Mouse (Mus musculus) kidney, postnatal 0 days (tissue): ENCODE data around the gene Abca4. TPM values are rescaled to one million over a fixed set of nuclear protein-coding genes. Genes with fewer than 3 reads are reported as not detected.
"Not testable (repeated sequence)": the region's sequence is repeated elsewhere in the genome, so short reads cannot be mapped to it uniquely, and the experiment has no call there.

ENCODE experiments used
- ATAC-seq: fragments of 200-750 bp; cut with Nextera tagmentation; replicated peaks from 2 replicates; pipeline ENCODE4 v1.8.0; 2017; ENCODE audit warnings: low read depth, moderate number of reproducible peaks, moderate TSS enrichment, moderate library complexity; ENCODE audit not compliant: low FRiP score
- DNase-seq: peaks from one replicate; pipeline ENCODE4 v3.0.0-alpha.2; 2016; ENCODE audit warnings: low spot score
- H3K27ac ChIP-seq: fragments of 300-500 bp; sonication (generic); 2 replicates; pipeline ENCODE4 v1.5.1; 2014; ENCODE audit warnings: mild to moderate bottlenecking
- H3K27me3 ChIP-seq: fragments of 300-500 bp; sonication (generic); 2 replicates; pipeline ENCODE4 v1.6.1; 2014; ENCODE audit warnings: low read length, mixed read lengths; ENCODE audit not compliant: insufficient read depth
- H3K36me3 ChIP-seq: fragments of 300-500 bp; sonication (generic); 2 replicates; pipeline ENCODE4 v1.6.1; 2014; ENCODE audit warnings: low read length, mixed read lengths; ENCODE audit not compliant: insufficient read depth
- H3K4me1 ChIP-seq: fragments of 300-500 bp; sonication (generic); replicated peaks from 2 replicates; pipeline ENCODE4 v1.6.1; 2014; ENCODE audit warnings: antibody characterized with exemption, low read length, mixed read lengths; ENCODE audit not compliant: insufficient read depth
- H3K4me2 ChIP-seq: fragments of 300-500 bp; sonication (generic); 2 replicates; pipeline ENCODE4 v1.6.1; 2014; ENCODE audit warnings: mild to moderate bottlenecking, low read length, moderate library complexity, mixed read lengths
- H3K4me3 ChIP-seq: fragments of 300-500 bp; sonication (generic); replicated peaks from 2 replicates; pipeline ENCODE4 v1.5.1; 2014; ENCODE audit warnings: low read depth, low read length
- H3K9ac ChIP-seq: fragments of 300-500 bp; sonication (generic); 2 replicates; pipeline ENCODE4 v1.6.1; 2014; ENCODE audit warnings: low read depth, low read length
- H3K9me3 ChIP-seq: fragments of 300-500 bp; sonication (generic); replicated peaks from 2 replicates; pipeline ENCODE4 v1.6.1; 2016; ENCODE audit warnings: low read length, inconsistent platforms, mixed read lengths
- CTCF ChIP-seq: IDR thresholded peaks from 2 replicates; pipeline ENCODE4 v1.5.1; 2016; ENCODE audit warnings: antibody characterized with exemption, low read depth, mild to moderate bottlenecking, moderate library complexity
- whole genome bisulfite sequencing: fragments of 180-500 bp; shearing (Covaris S2); extraction: QIAGEN DNeasy Blood & Tissue Kit; methylation state at CpG from one replicate; pipeline ENCODE4 v1.1.7; 2014; 5-methylcytosine and 5-hydroxymethylcytosine counted together
- polyA plus RNA-seq: library from polyadenylated mRNA; unstranded; fragments of >200 nt; fragmentation: Nextera tagmentation; extraction: Ambion mirVana; gene quantifications from 2 replicates; pipeline ENCODE4 v1.2.1, GENCODE M21; 2015

The Abca4 gene
- polyA plus RNA-seq, 1 experiment from 2014 or later, result 1.2 TPM

- H3K36me3 ChIP-seq, result no peaks in the 10 kb centered on the region
- H3K27ac ChIP-seq, result peak overlapping the region; percentile 93
- no peak for ATAC-seq
- no peak for TF ChIP-seq CTCF
- H3K4me1 ChIP-seq, result peaks cover 27% of the 10 kb centered on the region
- H3K4me3 ChIP-seq, result no peak overlapping the region
- DNase-seq, result no peak
- no peak overlapping the region for H3K4me2 ChIP-seq
- no peak overlapping the region for H3K9ac ChIP-seq
- 85% methylated on average over 10 of the region's 10 CpGs for WGBS
- no peaks in the 10 kb centered on the region for H3K27me3 ChIP-seq
- no peaks in the 10 kb centered on the region for H3K9me3 ChIP-seq
Observed at GRCm38 (mm10) chr3:122071769-122072168, 27.5 kb downstream of the Abca4 start.

- DNase-seq, result peak; percentile 46
- Histone ChIP-seq H3K36me3 (no peaks in the 10 kb centered on the region), H3K9ac (no peak overlapping the region), H3K27me3 (no peaks in the 10 kb centered on the region), H3K27ac (peak overlapping the region; percentile 93), H3K9me3 (no peaks in the 10 kb centered on the region), H3K4me1 (peaks cover 27% of the 10 kb centered on the region), H3K4me2 (peak overlapping the region; percentile 26), H3K4me3 (no peak overlapping the region)
- TF ChIP-seq CTCF, result no peak
- ATAC-seq, result peak; percentile 82
- 27% methylated on average over 11 of the region's 11 CpGs for WGBS
Observed at GRCm38 (mm10) chr3:122072646-122073571, 28.7 kb downstream of the Abca4 start.

GRCm38 (mm10) chr3:122073595-122073994 is 29.4 kb downstream of the Abca4 start:
- 63% methylated on average over 5 of the region's 5 CpGs for WGBS
- Histone ChIP-seq H3K9me3 (no peaks in the 10 kb centered on the region), H3K27me3 (no peaks in the 10 kb centered on the region), H3K9ac (no peak overlapping the region), H3K36me3 (no peaks in the 10 kb centered on the region), H3K4me1 (peaks cover 31% of the 10 kb centered on the region), H3K27ac (peak overlapping the region; percentile 93), H3K4me3 (no peak overlapping the region), H3K4me2 (no peak overlapping the region)
- no peak for TF ChIP-seq CTCF
- ATAC-seq, result no peak
- no peak for DNase-seq

GRCm38 (mm10) chr3:122074334-122074733 is 30.1 kb downstream of the Abca4 start:
- no peak for TF ChIP-seq CTCF
- Histone ChIP-seq H3K4me1 (peaks cover 31% of the 10 kb centered on the region), H3K27me3 (no peaks in the 10 kb centered on the region), H3K9me3 (no peaks in the 10 kb centered on the region), H3K36me3 (no peaks in the 10 kb centered on the region), H3K27ac (peak overlapping the region; percentile 93), H3K9ac (0 out of 2 replicates have a peak overlapping the region, but pooled peaks have one; percentile 27), H3K4me3 (no peak overlapping the region), H3K4me2 (0 out of 2 replicates have a peak overlapping the region, but pooled peaks have one; percentile 16)
- DNase-seq (peak; percentile 82), ATAC-seq (no peak)
- 21% methylated on average over 10 of the region's 10 CpGs for WGBS

- Histone ChIP-seq H3K9me3 (no peaks in the 10 kb centered on the region), H3K4me1 (peaks cover 27% of the 10 kb centered on the region), H3K9ac (no peak overlapping the region), H3K27ac (peak overlapping the region; percentile 38; the same call in 1 of the 2 replicates), H3K4me3 (no peak overlapping the region), H3K4me2 (no peak overlapping the region), H3K27me3 (no peaks in the 10 kb centered on the region), H3K36me3 (no peaks in the 10 kb centered on the region)
- 35% methylated on average over 6 of the region's 6 CpGs for WGBS
- no peak for TF ChIP-seq CTCF
- peak; percentile 78 for DNase-seq
- 0 out of 2 replicates have a peak, but pooled peaks have one; percentile 38 for ATAC-seq
Observed at GRCm38 (mm10) chr3:122078141-122078540, 33.9 kb downstream of the Abca4 start.

GRCm38 (mm10) chr3:122079172-122079571 is 34.9 kb downstream of the Abca4 start:
- no peak for TF ChIP-seq CTCF
- DNase-seq (no peak), ATAC-seq (no peak)
- H3K9ac ChIP-seq, result no peak overlapping the region
- WGBS, result 51% methylated on average over 6 of the region's 6 CpGs
- H3K36me3 ChIP-seq, result no peaks in the 10 kb centered on the region
- no peak overlapping the region for H3K27ac ChIP-seq
- no peak overlapping the region for H3K4me2 ChIP-seq
- no peaks in the 10 kb centered on the region for H3K9me3 ChIP-seq
- H3K4me3 ChIP-seq, result no peak overlapping the region
- H3K27me3 ChIP-seq, result no peaks in the 10 kb centered on the region
- peaks cover 17% of the 10 kb centered on the region for H3K4me1 ChIP-seq

GRCm38 (mm10) chr3:122081634-122082033 is 37.4 kb downstream of the Abca4 start:
- DNase-seq, ATAC-seq, H3K4me1 ChIP-seq, H3K27me3 ChIP-seq, H3K4me2 ChIP-seq, H3K36me3 ChIP-seq, H3K9ac ChIP-seq, H3K9me3 ChIP-seq, H3K4me3 ChIP-seq, H3K27ac ChIP-seq: not testable (repeated sequence)
- 83% methylated on average over 8 of the region's 8 CpGs for WGBS
